Mouse (Mus musculus) E14TG2a.4 (cell line): Measurements from ENCODE around the gene Hoxb1.

Experiments
- CTCF ChIP-seq: conservative IDR thresholded peaks from 2 replicates; pipeline ENCODE4 v1.5.1; 2014; ENCODE audit warnings: low read length
- POU5F1 ChIP-seq: IDR thresholded peaks from 2 replicates; pipeline ENCODE4 v1.6.1; 2014; ENCODE audit warnings: low read length, borderline replicate concordance

DNA sequence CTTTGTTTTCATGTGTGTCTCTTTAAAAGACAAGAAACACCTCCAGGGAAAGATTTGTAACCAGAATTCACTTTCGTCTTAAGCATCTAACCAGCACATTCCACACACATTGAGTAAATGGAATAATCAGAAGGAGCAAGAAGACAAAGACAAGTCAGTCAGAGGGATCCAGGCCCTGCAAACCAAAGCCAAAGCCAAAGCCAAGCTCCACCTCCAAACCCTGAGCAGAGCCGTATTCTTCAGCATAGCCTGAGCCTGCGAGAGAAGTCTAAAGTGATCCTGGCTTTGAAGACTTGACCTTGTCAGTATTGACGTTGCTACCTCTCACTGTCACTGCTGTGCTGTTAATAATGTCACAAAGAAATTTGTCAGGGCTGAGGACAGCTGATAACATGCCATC, 40.0 kb downstream of the Hoxb1 start:
- TF ChIP-seq CTCF (no peak), POU5F1 (no peak)
